Mouse (Mus musculus): ENCODE measurements around the gene Tmtc2.

DNA sequence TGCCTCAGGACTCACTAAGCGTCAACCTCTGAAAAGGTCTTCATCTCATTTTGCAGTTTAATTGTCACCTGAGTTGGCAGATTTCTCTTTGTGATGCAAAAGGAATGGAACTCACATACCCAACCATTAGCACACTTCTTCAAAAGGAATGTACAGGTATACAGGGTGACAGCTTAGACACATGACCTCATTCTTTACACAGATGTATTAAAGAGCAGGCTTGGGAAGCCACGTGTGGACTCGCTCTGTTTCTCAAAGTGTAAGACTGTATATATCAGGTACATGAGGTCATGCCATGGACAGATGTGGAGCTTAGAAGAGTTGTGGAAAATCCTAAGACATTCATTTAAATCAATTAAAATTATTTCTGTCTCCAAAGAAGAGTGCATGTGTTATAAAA is 286.7 kb downstream of the Tmtc2 start:
- no peak for TF ChIP-seq CTCF (IDR thresholded peaks at IDR 0.05; ENCODE audit: low read depth)
- no peak for TF ChIP-seq EP300 (IDR thresholded peaks at IDR 0.05; ENCODE audit: low read depth)
